Mouse (Mus musculus) midbrain, embryonic 10.5 days (tissue): ENCODE measurements around the gene Gad1. TPM values are rescaled to one million over a fixed set of nuclear protein-coding genes. Genes with fewer than 3 reads are reported as not detected.

ENCODE experiments used
- DNase-seq: peaks from one replicate; pipeline ENCODE4 v3.0.0-alpha.2; 2017; ENCODE audit warnings: low spot score
- H3K27ac ChIP-seq: fragments of 300-500 bp; sonication (generic); replicated peaks from 2 replicates; pipeline ENCODE4 v1.5.1; 2016; ENCODE audit warnings: mild to moderate bottlenecking
- H3K27me3 ChIP-seq: fragments of 300-500 bp; sonication (generic); 2 replicates; pipeline ENCODE4 v1.6.1; 2016; ENCODE audit warnings: low read depth, mild to moderate bottlenecking; ENCODE audit not compliant: poor library complexity, severe bottlenecking
- H3K36me3 ChIP-seq: fragments of 300-500 bp; sonication (generic); 2 replicates; pipeline ENCODE4 v1.6.1; 2016; ENCODE audit warnings: mild to moderate bottlenecking, moderate library complexity
- H3K4me1 ChIP-seq: fragments of 300-500 bp; sonication (generic); 2 replicates; pipeline ENCODE4 v1.6.1; 2016
- H3K4me3 ChIP-seq: fragments of 300-500 bp; sonication (generic); 2 replicates; pipeline ENCODE4 v1.5.1; 2016; ENCODE audit warnings: mild to moderate bottlenecking, moderate library complexity
- H3K9me3 ChIP-seq: fragments of 300-500 bp; sonication (generic); replicated peaks from 2 replicates; pipeline ENCODE4 v1.6.1; 2016; ENCODE audit warnings: mild to moderate bottlenecking
- WGBS: fragments of 180-500 bp; shearing (Covaris S2); methylation state at CpG from one replicate; pipeline ENCODE4 v1.1.7; 2016; 5-methylcytosine and 5-hydroxymethylcytosine counted together
- polyA plus RNA-seq: library from polyadenylated mRNA; unstranded; fragments of >200 nt; fragmentation: Nextera tagmentation; extraction: Ambion mirVana; gene quantifications from 2 replicates; pipeline ENCODE4 v1.2.1, GENCODE M21; 2016

The Gad1 gene
- polyA plus RNA-seq, 1 experiment from 2014 or later = 2.6 TPM

DNA sequence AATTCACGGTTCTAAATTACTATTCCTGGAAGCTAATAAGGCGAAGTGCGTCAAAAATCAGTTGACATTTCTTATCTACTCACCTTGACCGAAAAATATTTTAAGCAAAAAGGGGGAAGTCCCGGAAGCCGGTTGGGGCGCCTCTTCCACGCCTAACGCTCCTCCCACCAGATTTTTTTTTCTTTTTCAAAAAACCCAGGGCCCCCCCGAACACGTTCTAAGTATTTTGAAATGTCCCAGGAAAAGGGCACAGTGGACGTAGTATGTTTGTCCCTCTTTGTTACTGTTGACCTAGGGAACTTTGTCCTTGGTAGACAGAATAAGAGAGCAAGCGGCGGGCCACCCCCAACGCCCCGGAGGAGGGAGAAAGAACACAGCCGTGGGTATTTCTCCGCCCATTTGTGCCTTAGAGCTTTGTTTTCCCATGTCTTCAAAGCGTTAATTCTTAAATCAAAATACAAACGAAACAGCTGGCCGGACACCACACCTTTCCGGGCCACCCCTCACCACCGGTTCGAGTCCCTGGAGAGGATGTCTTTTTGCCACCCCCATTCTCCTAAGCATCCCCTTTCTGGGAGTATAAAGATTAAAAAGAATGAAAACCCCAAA lies 6.1 kb downstream of the Gad1 start:
- WGBS = 10% methylated on average over 24 of the region's 24 CpGs
- no peak overlapping the region for H3K4me3 ChIP-seq
- H3K27me3 ChIP-seq = peaks cover 74% of the 10 kb centered on the region
- peaks cover 45% of the 10 kb centered on the region for H3K4me1 ChIP-seq
- no peaks in the 10 kb centered on the region for H3K36me3 ChIP-seq
- DNase-seq = no peak
- H3K27ac ChIP-seq = no peak overlapping the region
- no peaks in the 10 kb centered on the region for H3K9me3 ChIP-seq

DNA sequence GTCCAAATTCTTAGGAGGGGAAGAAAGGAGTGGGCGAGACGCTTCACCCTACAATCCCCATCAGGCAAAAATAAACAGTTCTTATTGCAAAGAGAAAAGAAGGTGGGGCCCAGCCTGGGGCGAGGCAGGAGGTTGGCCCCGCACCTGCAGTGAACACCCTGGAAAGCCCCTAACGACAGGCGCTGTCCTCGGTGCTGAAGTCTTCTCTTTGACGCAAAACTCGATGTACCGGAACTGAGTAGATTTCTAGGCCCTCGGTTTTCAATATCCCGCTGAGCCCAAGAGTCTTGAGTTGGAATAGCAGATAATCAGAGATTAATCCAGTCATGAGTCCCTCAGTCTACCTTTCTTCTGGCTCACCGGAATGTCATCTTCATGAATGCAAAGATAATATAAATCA lies 6.6 kb downstream of the Gad1 start:
- Histone ChIP-seq H3K27ac (no peak overlapping the region), H3K9me3 (no peaks in the 10 kb centered on the region), H3K4me3 (no peak overlapping the region), H3K4me1 (peaks cover 51% of the 10 kb centered on the region), H3K36me3 (no peaks in the 10 kb centered on the region), H3K27me3 (peaks cover 80% of the 10 kb centered on the region)
- 2% methylated on average over 13 of the region's 13 CpGs for WGBS
- peak; percentile 76 for DNase-seq

GRCm38 (mm10) chr2:70561077-70561795 lies 8.4 kb downstream of the Gad1 start:
- DNase-seq = peak; percentile 81
- peaks cover 68% of the 10 kb centered on the region for H3K4me1 ChIP-seq

GRCm38 (mm10) chr2:70562011-70562491 lies 9.2 kb downstream of the Gad1 start:
- peak; percentile 67 for DNase-seq
- Histone ChIP-seq H3K9me3 (no peaks in the 10 kb centered on the region), H3K27me3 (peaks cover 91% of the 10 kb centered on the region), H3K36me3 (no peaks in the 10 kb centered on the region), H3K27ac (peak overlapping the region; percentile 56), H3K4me3 (peak overlapping the region; percentile 56), H3K4me1 (peaks cover 76% of the 10 kb centered on the region)
- under 1% methylated on average over 42 of the region's 42 CpGs for WGBS

More at GRCm38 (mm10) chr2:70561077-70561795, 8.4 kb downstream of the Gad1 start:
- Histone ChIP-seq H3K4me3 (peak overlapping the region; percentile 56), H3K27ac (no peak overlapping the region; the same call in 1 of the 2 replicates), H3K27me3 (peaks cover 90% of the 10 kb centered on the region), H3K36me3 (no peaks in the 10 kb centered on the region), H3K9me3 (no peaks in the 10 kb centered on the region)
- under 1% methylated on average over 29 of the region's 29 CpGs for WGBS

DNA sequence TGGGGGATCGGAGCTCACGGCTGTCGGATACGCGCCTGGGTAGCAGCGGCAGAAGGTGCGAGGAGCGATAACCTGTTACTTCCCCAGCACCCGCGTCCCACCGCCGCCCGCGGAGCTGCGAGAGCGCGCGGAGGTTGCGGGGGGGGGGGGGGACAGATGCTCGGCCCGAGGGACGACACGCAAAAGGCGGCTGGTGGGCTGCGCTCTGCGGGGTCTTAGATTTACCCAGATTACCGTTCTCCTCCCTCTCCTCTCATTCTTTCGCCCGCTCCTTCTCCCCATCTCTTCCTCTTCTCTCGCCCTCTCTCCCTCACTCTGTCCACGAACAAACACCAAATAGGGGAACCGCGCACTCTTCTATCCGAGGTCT lies 9.7 kb downstream of the Gad1 start:
- peak overlapping the region; percentile 56 for H3K27ac ChIP-seq
- H3K27me3 ChIP-seq = peaks cover 94% of the 10 kb centered on the region
- peaks cover 82% of the 10 kb centered on the region for H3K4me1 ChIP-seq
- H3K4me3 ChIP-seq = peak overlapping the region; percentile 56
- no peaks in the 10 kb centered on the region for H3K9me3 ChIP-seq
- H3K36me3 ChIP-seq = no peaks in the 10 kb centered on the region
- WGBS = under 1% methylated on average over 32 of the region's 34 CpGs
- DNase-seq = no peak

- DNase-seq = peak; percentile 53
- H3K27ac ChIP-seq = peak overlapping the region; percentile 56
- peaks cover 87% of the 10 kb centered on the region for H3K4me1 ChIP-seq
- no peaks in the 10 kb centered on the region for H3K9me3 ChIP-seq
- WGBS = under 1% methylated on average over 40 of the region's 40 CpGs
- H3K36me3 ChIP-seq = no peaks in the 10 kb centered on the region
- H3K4me3 ChIP-seq = peak overlapping the region; percentile 56
- H3K27me3 ChIP-seq = peaks cover 99% of the 10 kb centered on the region
Observed at GRCm38 (mm10) chr2:70562981-70563671, 10.3 kb downstream of the Gad1 start.

DNA sequence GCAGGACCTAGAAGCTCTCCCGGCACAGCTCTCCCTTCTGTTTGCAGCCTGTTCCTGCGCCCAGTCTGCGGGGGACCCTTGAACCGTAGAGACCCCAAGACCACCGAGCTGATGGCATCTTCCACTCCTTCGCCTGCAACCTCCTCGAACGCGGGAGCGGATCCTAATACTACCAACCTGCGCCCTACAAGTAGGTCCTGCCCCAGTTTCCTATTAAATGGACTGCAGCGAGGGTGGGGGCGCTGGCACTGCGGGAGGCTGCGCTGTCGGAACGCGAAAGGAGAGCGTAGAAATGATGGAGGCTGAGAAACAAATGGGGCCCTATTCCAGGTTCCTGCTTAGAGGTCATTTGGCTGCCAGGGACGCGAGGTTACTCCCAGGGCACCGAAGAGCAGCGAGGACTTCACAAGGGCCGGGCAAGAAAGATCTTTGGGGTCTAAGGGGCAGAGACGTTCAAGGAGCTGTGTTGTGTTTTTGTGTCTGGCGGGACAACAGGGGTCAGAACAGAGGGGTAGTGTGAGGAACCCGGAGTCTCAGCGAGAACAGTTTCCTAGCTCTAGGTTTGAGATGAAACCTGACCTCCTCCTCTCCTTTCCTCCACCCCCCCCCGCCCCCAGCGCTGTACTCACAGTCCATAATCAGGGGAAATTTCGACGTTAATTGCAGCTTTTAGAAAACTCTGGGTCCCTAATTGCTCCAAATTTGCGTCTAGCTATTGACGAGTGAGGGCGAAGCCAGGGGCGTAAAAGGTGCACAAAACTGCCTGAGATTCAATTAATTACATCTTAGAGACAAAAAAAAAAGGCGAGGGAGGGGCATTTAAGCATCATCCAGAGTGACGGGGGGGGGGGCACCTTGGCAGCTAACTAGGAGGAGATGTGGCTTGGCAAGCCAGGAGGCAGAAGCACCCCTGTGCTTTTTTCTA lies 11.1 kb downstream of the Gad1 start:
- WGBS = 1% methylated on average over 38 of the region's 38 CpGs
- Histone ChIP-seq H3K36me3 (no peaks in the 10 kb centered on the region), H3K27me3 (peaks cover 100% of the 10 kb centered on the region), H3K27ac (peak overlapping the region; percentile 56), H3K4me3 (peak overlapping the region; percentile 56), H3K4me1 (peaks cover 90% of the 10 kb centered on the region), H3K9me3 (no peaks in the 10 kb centered on the region)
- no peak for DNase-seq

DNA sequence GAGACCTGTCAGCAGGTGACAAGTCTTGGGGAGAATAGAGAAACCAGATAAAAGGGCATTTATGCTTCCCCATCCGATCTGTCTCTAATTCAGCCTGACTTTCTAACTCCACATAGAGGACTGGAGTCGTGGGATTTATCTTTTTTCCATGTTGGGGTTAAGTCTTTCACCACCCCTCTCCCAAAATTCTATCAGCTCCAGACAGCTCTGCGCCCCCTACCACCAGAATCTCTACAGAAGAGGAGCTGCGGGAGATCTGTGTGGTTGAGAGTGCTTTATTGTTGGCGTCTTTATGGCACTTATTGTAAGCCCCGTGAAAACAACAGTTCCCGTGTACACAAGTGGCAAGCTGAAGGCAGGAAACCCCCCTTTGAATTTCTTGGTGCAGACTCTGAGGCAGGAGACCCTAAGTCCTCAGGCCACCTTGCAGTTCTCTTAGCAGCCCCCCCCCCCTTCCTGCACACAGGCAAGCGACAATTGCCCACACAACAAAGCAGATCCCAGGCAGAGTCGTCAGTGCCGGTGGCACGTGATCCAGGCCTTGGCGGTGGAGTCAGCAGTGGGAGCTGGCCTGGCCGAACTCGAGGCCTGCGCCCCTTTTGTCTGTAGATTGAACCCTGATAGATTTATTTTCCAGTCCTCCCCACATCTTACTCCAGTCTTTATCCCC lies 11.9 kb downstream of the Gad1 start:
- no peaks in the 10 kb centered on the region for H3K9me3 ChIP-seq
- peak overlapping the region; percentile 56 for H3K4me3 ChIP-seq
- DNase-seq = peak; percentile 53
- no peaks in the 10 kb centered on the region for H3K36me3 ChIP-seq
- H3K27ac ChIP-seq = peak overlapping the region; percentile 46; the same call in 1 of the 2 replicates
- 3% methylated on average over 15 of the region's 15 CpGs for WGBS
- peaks cover 100% of the 10 kb centered on the region for H3K27me3 ChIP-seq
- peaks cover 83% of the 10 kb centered on the region for H3K4me1 ChIP-seq

DNA sequence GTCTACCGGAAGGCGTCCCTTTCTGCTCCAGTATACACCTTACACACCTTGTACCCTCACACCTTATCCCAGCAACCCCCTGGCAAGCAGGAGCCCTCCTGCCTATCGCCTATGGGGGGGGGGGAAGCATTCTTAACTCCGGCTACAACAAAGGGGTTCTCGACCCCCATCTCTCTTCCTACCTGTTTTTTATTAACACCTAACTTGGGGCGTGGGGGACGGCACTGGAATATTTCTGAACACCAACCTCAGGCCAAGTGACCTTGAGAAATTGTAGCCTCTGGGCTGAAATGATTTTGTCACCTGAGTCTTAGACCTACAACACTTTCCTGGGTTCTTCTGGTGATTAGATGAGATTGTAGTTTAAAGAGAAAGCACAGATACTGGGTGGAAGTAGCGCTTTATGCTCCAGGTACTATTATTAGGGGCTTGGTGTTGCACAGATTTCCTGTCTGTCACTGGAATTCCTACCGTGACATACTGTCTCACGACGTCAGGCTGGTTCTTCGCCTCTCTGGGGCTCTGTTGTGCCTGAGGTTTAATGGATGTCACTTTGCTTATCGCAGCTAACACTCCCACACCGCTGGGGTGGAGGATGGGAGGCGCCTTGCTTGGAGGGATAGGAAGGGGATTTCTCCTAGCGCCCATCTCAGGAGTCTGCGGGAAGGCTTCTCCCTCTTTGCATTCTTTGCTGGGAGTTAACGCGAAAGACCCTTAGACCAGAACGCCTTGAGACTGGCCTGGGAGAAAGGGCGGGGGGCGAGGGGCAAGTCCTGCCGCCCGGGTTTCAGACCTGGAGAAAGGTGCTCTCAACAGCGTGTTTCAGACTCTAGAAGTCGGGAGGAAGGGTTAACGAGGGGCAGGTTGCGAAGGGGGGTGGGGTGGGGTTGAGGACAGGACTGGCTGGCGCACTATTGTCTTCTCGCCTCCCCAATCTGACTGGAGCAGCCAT lies 13.1 kb downstream of the Gad1 start:
- WGBS = 3% methylated on average over 30 of the region's 30 CpGs
- Histone ChIP-seq H3K9me3 (no peaks in the 10 kb centered on the region), H3K4me3 (peak overlapping the region; percentile 56), H3K4me1 (peaks cover 81% of the 10 kb centered on the region), H3K27ac (peak overlapping the region; percentile 65; the same call in 1 of the 2 replicates), H3K27me3 (peaks cover 100% of the 10 kb centered on the region), H3K36me3 (no peaks in the 10 kb centered on the region)
- peak; percentile 46 for DNase-seq

GRCm38 (mm10) chr2:70566603-70566981 lies 13.7 kb downstream of the Gad1 start:
- H3K4me3 ChIP-seq = peak overlapping the region; percentile 56
- no peak overlapping the region for H3K27ac ChIP-seq
- no peaks in the 10 kb centered on the region for H3K9me3 ChIP-seq
- H3K27me3 ChIP-seq = peaks cover 100% of the 10 kb centered on the region
- peaks cover 74% of the 10 kb centered on the region for H3K4me1 ChIP-seq
- 1% methylated on average over 18 of the region's 18 CpGs for WGBS
- no peaks in the 10 kb centered on the region for H3K36me3 ChIP-seq
- DNase-seq = no peak
